Mouse (Mus musculus) gastrocnemius, postnatal 36 days (tissue): ENCODE measurements around the gene Gdpd3. TPM values are rescaled to one million over a fixed set of nuclear protein-coding genes. Genes with fewer than 3 reads are reported as not detected.

ENCODE experiments used
- total RNA-seq, 2 experiments: library from RNA; stranded (reverse); gene quantifications; 2 replicates each; pipeline ENCODE4 v1.2.3; 2021

The Gdpd3 gene
- total RNA-seq, 2 experiments from 2014 or later: 0.99 to 1.8 TPM

Other genes starting within 250 kb of the Gdpd3 start
- 100 to 1,000 TPM; 129 to 154 TPM for gene Eif3c, start 199.9 kb upstream of the Gdpd3 start, total RNA-seq
- gene Apobr, start 181.4 kb upstream of the Gdpd3 start, total RNA-seq: under 1 TPM; 0.44 to 0.46 TPM
- 10 to 100 TPM; 10.7 to 11.0 TPM for gene Cln3, start 180.5 kb upstream of the Gdpd3 start, total RNA-seq
- gene Il27, start 171.4 kb upstream of the Gdpd3 start, total RNA-seq: not detected
- 10 to 100 TPM in 1 of 2 experiments, 1 to 10 TPM in 1; 8.5 to 11.9 TPM for gene Nupr1, start 135.5 kb upstream of the Gdpd3 start, total RNA-seq
- gene Sgf29, start 117.0 kb upstream of the Gdpd3 start, total RNA-seq: 10 to 100 TPM; 29.3 to 33.2 TPM
- gene Sult1a1, start 89.9 kb upstream of the Gdpd3 start, total RNA-seq: 10 to 100 TPM; 15.7 to 21.0 TPM
- 10 to 100 TPM; 29.9 to 36.8 TPM for gene Bola2, start 70.9 kb upstream of the Gdpd3 start, total RNA-seq
- gene Slx1b, start 70.5 kb upstream of the Gdpd3 start, total RNA-seq: 1 to 10 TPM; 2.1 to 3.6 TPM
- 1 to 10 TPM; 2.6 to 5.2 TPM for gene Coro1a, start 58.5 kb upstream of the Gdpd3 start, total RNA-seq
- 10 to 100 TPM; 15.7 to 21.9 TPM for gene Mapk3, start 6.7 kb upstream of the Gdpd3 start, total RNA-seq
- gene Ypel3, start 10.6 kb downstream of the Gdpd3 start, total RNA-seq: 10 to 100 TPM; 77.7 to 97.4 TPM
- gene Tbx6, start 15.1 kb downstream of the Gdpd3 start, total RNA-seq: under 1 TPM; 0.28 to 0.30 TPM
- gene Ppp4c, start 26.2 kb downstream of the Gdpd3 start, total RNA-seq: 10 to 100 TPM; 21.6 to 22.4 TPM
- gene Fam57b, start 31.3 kb downstream of the Gdpd3 start, total RNA-seq: 10 to 100 TPM; 55.8 to 67.4 TPM
- not detected for gene 4930451I11Rik, start 65.3 kb downstream of the Gdpd3 start, total RNA-seq
- gene Doc2a, start 81.1 kb downstream of the Gdpd3 start, total RNA-seq: not detected
- gene Hirip3, start 95.6 kb downstream of the Gdpd3 start, total RNA-seq: 1 to 10 TPM; 3.7 to 7.8 TPM
- gene Ino80e, start 96.0 kb downstream of the Gdpd3 start, total RNA-seq: 10 to 100 TPM; 10.3 to 12.6 TPM
- gene Taok2, start 118.4 kb downstream of the Gdpd3 start, total RNA-seq: 10 to 100 TPM; 18.3 to 21.7 TPM
- 1 to 10 TPM; 9.1 to 9.3 TPM for gene Tmem219, start 156.6 kb downstream of the Gdpd3 start, total RNA-seq
- gene Kctd13, start 162.5 kb downstream of the Gdpd3 start, total RNA-seq: 1 to 10 TPM; 1.4 to 1.6 TPM
- gene Asphd1, start 183.2 kb downstream of the Gdpd3 start, total RNA-seq: not detected
- 1 to 10 TPM; 1.5 to 2.3 TPM for gene Sez6l2, start 184.2 kb downstream of the Gdpd3 start, total RNA-seq
- 10 to 100 TPM; 28.0 to 37.2 TPM for gene Cdipt, start 209.6 kb downstream of the Gdpd3 start, total RNA-seq
- under 1 TPM; 0.43 to 0.44 TPM for gene Cdiptos, start 209.8 kb downstream of the Gdpd3 start, total RNA-seq
- gene Mvp, start 248.3 kb downstream of the Gdpd3 start, total RNA-seq: 10 to 100 TPM; 20.3 to 25.7 TPM